Mouse (Mus musculus): ENCODE results near the gene Stip1. TPM values are rescaled to one million over a fixed set of nuclear protein-coding genes. Genes with fewer than 3 reads are reported as not detected.

Stip1 gene
- polyA plus RNA-seq, 1 experiment from 2014 or later: 294 TPM

DNA sequence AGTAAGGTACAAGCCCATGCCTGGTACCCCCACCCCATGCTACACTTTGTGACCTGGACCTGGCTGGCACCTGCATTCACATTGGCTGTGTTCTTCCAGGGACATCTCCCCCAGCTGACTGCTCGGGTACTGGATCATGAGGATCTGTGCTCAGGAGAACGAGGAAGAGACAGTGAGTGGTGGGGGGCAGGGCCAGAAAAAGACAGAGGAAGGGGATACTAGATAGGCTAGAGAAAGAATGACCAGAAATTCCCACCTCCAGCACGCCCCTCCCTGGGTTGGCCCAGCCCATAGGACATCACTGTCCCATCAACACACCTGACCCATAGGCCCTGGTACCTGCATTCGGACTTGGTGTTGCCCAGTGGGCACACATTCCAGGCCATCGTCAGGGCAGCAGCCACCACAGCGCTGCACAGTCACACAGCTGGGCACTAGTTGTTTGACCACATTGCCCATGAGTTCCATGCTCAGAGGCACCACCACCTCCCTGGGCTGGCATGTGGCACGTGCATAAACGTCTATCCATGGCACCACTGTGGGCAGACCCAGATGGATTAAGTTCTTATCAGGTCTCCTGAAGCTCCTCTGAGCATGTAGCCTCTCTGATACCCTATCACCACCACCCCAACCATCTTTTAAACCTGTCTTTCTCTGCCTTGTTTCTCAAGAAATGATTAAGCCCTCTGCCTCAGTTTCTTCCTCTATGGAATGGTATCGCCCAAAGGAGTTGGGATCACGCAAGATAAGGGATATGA, 53.6 kb downstream of the Stip1 start:
- 0 out of 2 replicates have a peak overlapping the region, but pooled peaks have one; percentile 93 for H3K9ac ChIP-seq
- no peak for ATAC-seq (ENCODE audit: low FRiP score, low read depth)

DNA sequence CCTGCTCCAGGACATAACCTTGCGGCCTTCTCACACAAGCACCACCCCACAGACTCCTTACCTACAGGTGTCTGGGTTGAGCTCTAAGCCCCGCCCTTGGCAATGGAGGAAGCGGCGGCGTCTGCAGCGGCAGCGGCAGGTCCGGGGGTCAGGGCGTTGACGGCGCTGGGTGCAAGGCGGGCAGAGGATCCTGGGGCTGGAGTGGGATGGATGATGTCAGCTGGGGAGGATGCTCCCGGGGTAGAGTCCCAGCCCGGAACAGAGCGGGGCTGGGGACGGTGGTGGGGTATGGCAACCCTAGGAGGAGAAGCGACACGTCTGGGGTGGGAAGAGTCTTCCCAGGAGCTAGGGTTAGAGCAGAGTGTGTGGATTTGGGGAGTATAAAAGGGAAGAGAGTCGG, 54.5 kb downstream of the Stip1 start:
- no peaks in the 10 kb centered on the region for H3K9me3 ChIP-seq
- no peaks in the 10 kb centered on the region for H3K27me3 ChIP-seq (replicated peaks)
- H3K27ac ChIP-seq: no peak overlapping the region
- peaks cover 31% of the 10 kb centered on the region for H3K4me1 ChIP-seq
- H3K4me3 ChIP-seq: no peak overlapping the region
- H3K4me2 ChIP-seq (replicated peaks): no peak overlapping the region
- 81% methylated on average over 19 of the region's 19 CpGs for WGBS
- H3K36me3 ChIP-seq: peaks cover 25% of the 10 kb centered on the region
- no peak overlapping the region for H3K9ac ChIP-seq
- ATAC-seq (ENCODE audit: low FRiP score, low read depth): no peak

More for the DNA sequence above, 53.6 kb downstream of the Stip1 start:
- peak overlapping the region; percentile 83 for H3K4me3 ChIP-seq
- 85% methylated on average over 10 of the region's 10 CpGs for WGBS
- no peak overlapping the region for H3K27ac ChIP-seq
- peaks cover 26% of the 10 kb centered on the region for H3K4me1 ChIP-seq
- H3K27me3 ChIP-seq (replicated peaks): no peaks in the 10 kb centered on the region
- H3K9me3 ChIP-seq: no peaks in the 10 kb centered on the region
- H3K36me3 ChIP-seq: peaks cover 25% of the 10 kb centered on the region
- peak overlapping the region; percentile 97 for H3K4me2 ChIP-seq (replicated peaks)

DNA sequence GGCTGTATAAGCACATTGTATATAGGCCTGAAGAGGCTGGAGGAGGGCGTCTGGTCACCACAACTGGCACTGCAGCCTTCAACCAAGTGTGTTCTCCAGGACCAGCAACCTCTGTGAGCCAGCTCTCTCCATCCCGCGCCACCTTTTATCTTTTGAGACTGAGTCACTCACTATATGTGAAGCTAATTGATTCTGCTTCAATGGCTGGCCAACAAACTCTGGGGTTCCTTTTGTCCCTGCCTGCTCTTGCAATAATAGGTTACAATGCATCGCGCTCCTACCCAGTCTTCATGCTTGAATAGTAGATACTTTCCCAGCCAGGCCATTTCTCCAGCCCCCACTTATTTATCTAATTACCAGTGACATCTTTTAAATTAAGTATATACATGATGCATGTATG, 56.1 kb downstream of the Stip1 start:
- 49% methylated on average over 5 of the region's 5 CpGs for WGBS
- H3K4me1 ChIP-seq: peaks cover 42% of the 10 kb centered on the region
- H3K9me3 ChIP-seq: no peaks in the 10 kb centered on the region
- no peak overlapping the region for H3K27ac ChIP-seq
- no peak for ATAC-seq (ENCODE audit: low FRiP score, low read depth)
- no peak overlapping the region for H3K4me2 ChIP-seq (replicated peaks)
- no peaks in the 10 kb centered on the region for H3K27me3 ChIP-seq (replicated peaks)
- H3K4me3 ChIP-seq: no peak overlapping the region
- no peak overlapping the region for H3K9ac ChIP-seq
- peaks cover 25% of the 10 kb centered on the region for H3K36me3 ChIP-seq

DNA sequence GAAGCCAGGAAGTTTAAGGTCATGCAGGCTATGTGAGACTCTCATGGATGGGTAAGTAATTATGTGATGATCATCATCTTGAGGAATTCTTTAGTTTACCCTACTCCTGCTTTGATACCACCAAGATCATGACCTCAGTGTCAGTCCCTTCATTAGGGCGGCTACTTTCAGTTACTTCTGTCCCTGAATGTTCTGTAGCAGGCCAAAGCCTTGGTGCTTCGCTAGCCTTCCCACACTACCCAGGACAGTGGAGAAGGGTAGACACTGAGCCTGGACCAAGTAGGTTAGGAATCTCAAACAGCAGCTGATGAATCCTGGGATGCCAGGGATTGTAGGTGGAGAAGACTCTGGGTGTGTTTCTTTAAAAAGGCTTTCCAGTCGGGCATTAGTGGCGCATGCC, 58.3 kb downstream of the Stip1 start:
- 90% methylated on average over 4 of the region's 4 CpGs for WGBS
- peak overlapping the region; percentile 77 for H3K4me2 ChIP-seq (replicated peaks)
- H3K27ac ChIP-seq: no peak overlapping the region
- H3K4me3 ChIP-seq: no peak overlapping the region
- no peaks in the 10 kb centered on the region for H3K9me3 ChIP-seq
- H3K9ac ChIP-seq: no peak overlapping the region
- ATAC-seq (ENCODE audit: low FRiP score, low read depth): no peak
- peaks cover 44% of the 10 kb centered on the region for H3K4me1 ChIP-seq
- no peaks in the 10 kb centered on the region for H3K27me3 ChIP-seq (replicated peaks)
- peaks cover 44% of the 10 kb centered on the region for H3K36me3 ChIP-seq

DNA sequence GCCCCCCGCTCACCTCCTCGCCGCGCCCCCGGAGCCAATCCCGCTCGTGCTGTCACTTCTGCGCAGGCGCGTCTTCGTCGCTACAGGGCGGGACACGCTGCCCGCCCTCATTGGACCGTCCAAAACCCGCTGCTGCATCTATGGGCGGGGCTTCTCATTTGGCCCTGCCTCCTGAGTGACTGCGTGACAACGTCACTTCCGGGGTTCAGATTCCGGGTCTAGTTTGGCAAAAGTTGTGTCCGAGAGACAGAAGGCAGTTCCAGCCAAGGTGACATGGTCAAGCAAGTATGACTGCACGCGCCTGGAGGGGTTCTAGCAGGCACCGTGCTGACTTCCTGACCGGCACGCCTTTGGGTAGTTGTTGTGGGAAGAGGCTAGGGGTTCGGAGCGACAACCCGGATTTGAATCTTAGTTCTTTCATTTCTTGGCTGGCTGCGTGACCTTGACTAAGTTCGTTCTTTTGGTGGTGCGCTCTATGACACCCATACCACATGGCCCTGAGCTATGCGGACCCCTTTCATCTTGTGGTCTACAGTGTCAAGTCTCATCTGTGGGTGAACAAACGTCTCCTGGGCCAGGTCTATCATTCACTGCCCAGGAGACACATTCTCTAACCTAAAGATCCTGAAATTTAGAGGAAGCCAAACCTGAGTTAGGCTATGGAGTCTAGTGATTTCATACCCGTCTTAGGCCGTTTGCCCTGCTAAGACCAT, 59.2 kb downstream of the Stip1 start, which contains the start of gene Fkbp2:
Fkbp2 (minus strand) TSS at position 121 of the 713 bp plus-strand sequence.
- Histone ChIP-seq H3K27ac (peak within 1 kb of the TSS; percentile 75), H3K9ac (peak within 1 kb of the TSS; percentile 81), H3K36me3 (peaks cover 44% of the 10 kb centered on the region), H3K9me3 (no peaks in the 10 kb centered on the region), H3K27me3 (replicated peaks) (no peaks in the 10 kb centered on the region), H3K4me3 (peak within 1 kb of the TSS; percentile 69), H3K4me1 (peaks cover 47% of the 10 kb centered on the region), H3K4me2 (replicated peaks) (peak within 1 kb of the TSS; percentile 77)
- peak; percentile 85 for ATAC-seq (ENCODE audit: low FRiP score, low read depth)
- 1% methylated on average over 38 of the region's 38 CpGs for WGBS

DNA sequence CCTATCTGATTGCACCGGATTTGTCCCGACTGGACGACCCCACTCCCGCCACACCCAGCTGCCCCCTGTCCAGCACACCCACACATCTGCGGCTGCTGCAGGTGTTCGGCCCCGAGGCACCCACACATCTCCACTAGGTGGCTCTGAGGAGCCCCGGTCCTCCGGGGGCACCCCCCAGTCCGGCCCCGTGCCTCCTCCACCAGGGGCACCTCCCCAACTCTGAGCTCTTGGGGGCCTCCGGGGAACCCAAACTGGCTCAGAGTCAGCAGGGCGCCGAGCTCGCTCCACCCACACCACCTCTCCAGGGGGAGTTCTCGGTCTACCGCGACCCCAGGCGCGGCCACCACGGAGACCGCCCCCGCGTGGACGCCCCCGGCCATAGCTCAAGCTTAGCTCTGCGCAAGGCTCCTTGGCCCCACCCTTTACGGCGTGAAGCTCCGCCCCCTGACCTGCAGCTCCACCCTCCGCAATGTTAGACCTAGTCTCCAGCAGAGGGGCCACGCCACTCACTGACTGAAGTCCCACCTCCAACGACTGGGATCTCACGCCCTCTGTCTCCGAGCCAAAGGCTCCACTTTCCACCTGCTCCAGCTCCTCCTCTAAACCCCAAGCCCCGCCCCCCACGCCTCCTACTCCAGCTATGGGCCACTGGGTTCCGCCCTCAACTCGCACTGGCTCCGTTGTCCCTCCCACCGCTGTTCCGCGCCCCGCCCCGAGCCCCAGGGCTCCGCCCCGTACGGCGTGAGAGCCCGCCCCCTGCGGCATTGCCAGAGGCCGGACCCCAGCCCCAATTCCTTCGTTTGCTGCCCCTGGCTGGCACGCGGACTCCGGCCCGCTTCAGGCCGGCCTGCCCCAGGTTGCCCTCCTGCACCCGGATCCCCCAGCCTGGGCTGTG, 60.0 kb downstream of the Stip1 start:
- H3K4me3 ChIP-seq: peak overlapping the region; percentile 69
- H3K4me1 ChIP-seq: peaks cover 47% of the 10 kb centered on the region
- H3K27ac ChIP-seq: peak overlapping the region; percentile 75
- H3K36me3 ChIP-seq: peaks cover 37% of the 10 kb centered on the region
- H3K27me3 ChIP-seq (replicated peaks): no peaks in the 10 kb centered on the region
- peak; percentile 83 for ATAC-seq (ENCODE audit: low FRiP score, low read depth)
- no peaks in the 10 kb centered on the region for H3K9me3 ChIP-seq
- H3K4me2 ChIP-seq (replicated peaks): peak overlapping the region; percentile 77
- under 1% methylated on average over 59 of the region's 59 CpGs for WGBS
- peak overlapping the region; percentile 81 for H3K9ac ChIP-seq

DNA sequence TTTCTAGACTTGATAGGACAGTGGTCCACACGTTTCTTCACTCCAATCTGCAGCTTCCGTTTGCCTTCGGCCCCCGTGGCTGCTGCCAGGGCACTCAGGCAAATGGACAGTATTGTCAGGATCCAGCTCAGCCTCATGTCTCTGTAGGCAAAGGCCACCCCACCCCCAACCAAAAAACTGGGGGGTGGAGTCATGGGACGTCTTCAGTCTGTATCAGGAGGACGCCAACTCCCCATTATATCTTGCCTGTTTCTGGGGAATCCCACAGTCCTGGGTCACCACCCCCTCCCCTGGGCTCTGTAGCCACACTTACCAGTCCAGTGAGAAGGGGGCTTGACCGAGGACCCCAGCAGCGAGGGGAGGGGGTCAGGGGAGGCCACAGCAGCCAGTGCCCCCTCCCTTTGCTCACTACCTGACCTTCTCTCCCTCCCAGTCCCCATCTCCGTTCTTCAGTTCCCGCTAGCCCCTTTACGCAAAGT, 60.7 kb downstream of the Stip1 start:
- H3K4me3 ChIP-seq: peak overlapping the region; percentile 69
- no peaks in the 10 kb centered on the region for H3K9me3 ChIP-seq
- H3K27ac ChIP-seq: peak overlapping the region; percentile 75; the same call in 1 of the 2 replicates
- peak overlapping the region; percentile 81 for H3K9ac ChIP-seq
- peaks cover 35% of the 10 kb centered on the region for H3K36me3 ChIP-seq
- H3K27me3 ChIP-seq (replicated peaks): no peaks in the 10 kb centered on the region
- 14% methylated on average over 11 of the region's 11 CpGs for WGBS
- ATAC-seq (ENCODE audit: low FRiP score, low read depth): no peak
- H3K4me2 ChIP-seq (replicated peaks): peak overlapping the region; percentile 77
- peaks cover 49% of the 10 kb centered on the region for H3K4me1 ChIP-seq

DNA sequence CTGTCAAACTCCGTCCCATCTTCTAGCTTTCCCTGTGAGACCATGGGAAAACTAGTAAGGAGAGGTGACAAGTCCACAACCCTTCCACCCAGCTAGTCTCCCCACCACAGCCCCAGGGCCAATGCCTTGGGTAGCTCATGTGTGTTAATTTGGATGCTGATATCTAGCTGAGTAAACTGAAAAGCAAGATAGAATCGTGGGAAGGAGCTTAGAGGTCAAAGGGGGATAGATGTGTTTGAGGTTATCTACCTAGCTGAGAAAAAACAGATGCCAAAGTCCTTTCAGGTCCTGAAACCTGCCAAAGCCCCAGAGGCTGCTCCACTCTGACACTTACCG, 61.2 kb downstream of the Stip1 start:
- Histone ChIP-seq H3K4me1 (peaks cover 53% of the 10 kb centered on the region), H3K4me3 (peak overlapping the region; percentile 69), H3K36me3 (peaks cover 31% of the 10 kb centered on the region), H3K27ac (0 out of 2 replicates have a peak overlapping the region, but pooled peaks have one; percentile 75), H3K27me3 (replicated peaks) (no peaks in the 10 kb centered on the region), H3K9ac (peak overlapping the region; percentile 81), H3K4me2 (replicated peaks) (peak overlapping the region; percentile 77), H3K9me3 (no peaks in the 10 kb centered on the region)
- 57% methylated on average over 3 of the region's 3 CpGs for WGBS
- ATAC-seq (ENCODE audit: low FRiP score, low read depth): no peak

DNA sequence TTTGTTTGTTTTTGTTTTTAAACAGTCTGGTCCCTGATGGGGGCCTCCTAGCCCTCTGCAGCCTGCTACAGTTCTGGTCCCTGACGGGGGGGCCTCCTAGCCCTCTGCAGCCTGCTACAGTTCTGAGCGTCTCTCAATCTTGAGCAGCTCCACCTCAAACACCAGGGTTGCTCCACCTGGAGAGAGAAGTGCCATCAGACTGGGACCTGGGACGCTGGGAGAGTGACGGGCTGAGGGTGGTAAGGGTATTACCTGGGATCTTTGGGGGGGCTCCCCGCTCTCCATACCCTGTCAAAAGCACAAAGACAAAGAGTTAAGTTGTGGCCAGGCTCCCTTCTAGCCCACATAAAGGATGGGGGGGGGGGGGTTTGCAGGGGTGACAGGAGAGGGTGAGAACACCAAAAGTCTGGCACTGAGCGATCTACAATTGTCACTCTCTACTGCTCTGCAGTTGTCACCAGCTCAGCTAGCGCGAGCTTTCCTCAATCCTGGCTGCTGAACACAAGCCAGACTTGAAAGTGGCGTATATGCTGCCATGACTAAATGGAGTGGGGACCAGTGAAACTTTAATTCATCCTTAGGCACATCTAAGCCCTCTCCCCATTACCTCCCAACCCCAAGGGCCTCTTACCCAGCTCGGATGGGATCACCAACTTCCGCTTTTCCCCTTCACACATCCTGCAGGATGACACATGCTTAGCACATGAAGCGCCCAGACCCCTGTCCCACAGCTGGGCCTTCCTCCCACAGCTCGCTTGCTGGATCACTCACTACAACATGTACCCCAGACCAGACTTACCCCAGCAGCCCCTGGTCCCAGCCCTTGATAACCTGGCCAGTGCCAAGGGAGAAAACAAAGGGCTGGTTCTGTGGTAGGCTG, 61.8 kb downstream of the Stip1 start:
- peak overlapping the region; percentile 40; the same call in 1 of the 2 replicates for H3K9ac ChIP-seq
- peaks cover 57% of the 10 kb centered on the region for H3K4me1 ChIP-seq
- 83% methylated on average over 13 of the region's 13 CpGs for WGBS
- no peaks in the 10 kb centered on the region for H3K9me3 ChIP-seq
- ATAC-seq (ENCODE audit: low FRiP score, low read depth): no peak
- H3K27ac ChIP-seq: no peak overlapping the region
- no peaks in the 10 kb centered on the region for H3K27me3 ChIP-seq (replicated peaks)
- H3K4me2 ChIP-seq (replicated peaks): peak overlapping the region; percentile 77
- H3K36me3 ChIP-seq: peaks cover 27% of the 10 kb centered on the region
- peak overlapping the region; percentile 5; the same call in 1 of the 2 replicates for H3K4me3 ChIP-seq

DNA sequence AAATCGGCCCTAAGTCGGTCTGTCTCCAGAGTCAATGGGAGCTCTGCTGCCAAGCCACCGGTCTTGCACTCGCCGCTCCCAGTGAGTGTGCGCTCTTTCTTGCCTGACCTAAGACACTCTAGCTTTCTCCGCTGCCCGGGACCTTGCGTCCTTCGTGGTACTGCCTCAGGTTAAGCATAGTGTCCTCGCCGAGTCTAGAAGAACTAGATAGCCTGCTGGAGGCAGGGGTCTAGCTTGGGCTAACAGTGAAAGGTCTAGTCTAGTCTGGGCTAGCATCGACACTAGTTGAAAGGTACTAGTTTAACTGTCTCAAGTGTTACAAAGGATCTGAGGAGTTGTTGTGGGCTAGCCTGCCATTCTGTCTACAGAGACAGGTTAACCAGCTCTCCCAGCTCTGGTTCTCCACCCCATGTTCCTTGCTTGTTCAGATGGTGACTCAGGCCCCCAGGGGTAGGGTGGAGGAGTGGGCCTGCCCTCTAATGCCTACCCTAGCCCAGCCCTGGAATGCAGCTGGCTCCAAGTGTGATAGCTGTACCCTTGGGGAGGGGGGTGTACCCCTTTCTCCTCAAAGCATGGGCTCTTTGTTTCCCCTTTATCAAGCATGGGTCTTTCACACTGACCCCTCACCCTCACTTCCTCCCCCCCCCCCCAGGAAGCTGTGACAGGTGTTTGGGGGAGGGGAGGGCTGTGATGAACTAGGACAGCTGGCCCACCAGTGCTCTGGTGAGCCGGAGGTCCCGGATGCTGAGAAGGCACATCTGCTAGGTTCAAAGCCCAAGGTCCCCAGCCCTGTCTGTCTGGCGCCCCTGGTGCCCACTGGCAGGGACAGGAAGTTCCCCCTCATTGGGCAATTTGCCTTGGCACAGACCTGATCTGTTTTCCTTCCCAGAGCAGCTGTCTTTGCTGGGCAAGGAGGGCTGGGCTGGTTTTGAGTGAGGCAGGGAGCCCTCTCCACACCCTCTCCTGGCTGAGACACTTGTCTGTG, 63.9 kb downstream of the Stip1 start, which contains the start of gene Plcb3:
Plcb3 (minus strand) TSS at position 934 of the 985 bp plus-strand sequence.
- peak; percentile 19; the same call in 1 of the 2 replicates for ATAC-seq (ENCODE audit: low FRiP score, low read depth)
- peak within 1 kb of the TSS; percentile 76 for H3K4me2 ChIP-seq (replicated peaks)

More for the DNA sequence above, 63.9 kb downstream of the Stip1 start, which contains the start of gene Plcb3:
- peak within 1 kb of the TSS; percentile 67 for H3K4me3 ChIP-seq
- WGBS: under 1% methylated on average over 16 of the region's 16 CpGs
- no peaks in the 10 kb centered on the region for H3K27me3 ChIP-seq (replicated peaks)
- no peaks in the 10 kb centered on the region for H3K9me3 ChIP-seq
- peak within 1 kb of the TSS; percentile 89 for H3K9ac ChIP-seq
- H3K27ac ChIP-seq: peak within 1 kb of the TSS; percentile 81
- H3K4me1 ChIP-seq: peaks cover 56% of the 10 kb centered on the region
- peaks cover 19% of the 10 kb centered on the region for H3K36me3 ChIP-seq

Measured in neural tube, embryonic 12.5 days (tissue).